In genomic region chr17:45073779-45074178, GRCm38 (mm10) we compare ENCODE assay signal across 13 mouse cellular contexts.
A peak's percentile ranks its signal among the peaks of the same experiment; 100 is the strongest.
DNase-seq lines count a peak whose midpoint lies in the region; ATAC-seq and TF ChIP-seq lines count a peak whose summit lies in the region.
"Had no signal": no experiment of that assay in that cellular context is flagged by ENCODE, and none has a peak within 500 bp of the region (broad histone marks: within the 10 kb centered on the region; RNA-seq: fewer than 3 reads in every experiment).

No protein-coding gene starts in this region.

- no peak for TF ChIP-seq POLR2A in cortical plate, adult 2 months (IDR thresholded peaks at IDR 0.05; ENCODE audit: extremely low read depth, insufficient read depth, low read length)

- no peaks in the 10 kb centered on the region for H3K36me3 ChIP-seq in intestine, postnatal 0 days (ENCODE audit: control insufficient read depth, insufficient read depth)
- no peaks in the 10 kb centered on the region for H3K36me3 ChIP-seq in intestine, embryonic 15.5 days
- no peaks in the 10 kb centered on the region for H3K36me3 ChIP-seq in midbrain, postnatal 0 days (ENCODE audit: insufficient read depth, low read length)
- H3K36me3 ChIP-seq in midbrain, embryonic 11.5 days (ENCODE audit: control insufficient read depth, insufficient read depth, low read length) = no peaks in the 10 kb centered on the region
- H3K36me3 ChIP-seq: limb, embryonic 10.5 days; lung, embryonic 15.5 days; midbrain, embryonic 10.5 days had no signal

- DNase-seq in midbrain, postnatal 0 days (ENCODE audit: low spot score) = no peak
- no peak for DNase-seq in midbrain, embryonic 11.5 days (ENCODE audit: low spot score, missing footprints)
- no peak for DNase-seq in neural tube, embryonic 10.5 days (ENCODE audit: extremely low spot score, low spot score)
- no peak for DNase-seq in layer of hippocampus, postnatal 10 days (ENCODE audit: low spot score in 2 of 2)
- DNase-seq: cerebellum, adult 11-12 months; heart, postnatal 36 days had no signal

- H3K4me2 ChIP-seq in intestine, postnatal 0 days (replicated peaks; ENCODE audit: low read depth) = no peak overlapping the region
- H3K4me2 ChIP-seq in intestine, embryonic 15.5 days (replicated peaks) = no peak overlapping the region
- H3K4me2 ChIP-seq in midbrain, postnatal 0 days (ENCODE audit: low read depth, low read length, poor library complexity, severe bottlenecking) = no peak overlapping the region
- no peak overlapping the region for H3K4me2 ChIP-seq in midbrain, embryonic 11.5 days
- H3K4me2 ChIP-seq: lung, embryonic 15.5 days had no signal

- WGBS in intestine, postnatal 0 days = 89% methylated on average over 3 of the region's 3 CpGs
- 89% methylated on average over 3 of the region's 3 CpGs for WGBS in intestine, embryonic 15.5 days
- WGBS in midbrain, postnatal 0 days = 87% methylated on average over 3 of the region's 3 CpGs
- 81% methylated on average over 3 of the region's 3 CpGs for WGBS in midbrain, embryonic 11.5 days

- no peaks in the 10 kb centered on the region for H3K27me3 ChIP-seq in intestine, postnatal 0 days (replicated peaks; ENCODE audit: control insufficient read depth, insufficient read depth, low read length)
- H3K27me3 ChIP-seq in intestine, embryonic 15.5 days (replicated peaks) = no peaks in the 10 kb centered on the region
- H3K27me3 ChIP-seq in midbrain, postnatal 0 days (ENCODE audit: insufficient read depth, low read length) = no peaks in the 10 kb centered on the region
- H3K27me3 ChIP-seq in midbrain, embryonic 11.5 days (ENCODE audit: control insufficient read depth, insufficient read depth, low read length) = no peaks in the 10 kb centered on the region
- H3K27me3 ChIP-seq: lung, embryonic 15.5 days had no signal

- H3K9me3 ChIP-seq in intestine, postnatal 0 days (ENCODE audit: control insufficient read depth) = no peaks in the 10 kb centered on the region
- no peaks in the 10 kb centered on the region for H3K9me3 ChIP-seq in intestine, embryonic 15.5 days
- H3K9me3 ChIP-seq in midbrain, postnatal 0 days (ENCODE audit: low read length) = no peaks in the 10 kb centered on the region
- H3K9me3 ChIP-seq in midbrain, embryonic 11.5 days (ENCODE audit: control insufficient read depth, low read length) = no peaks in the 10 kb centered on the region
- H3K9me3 ChIP-seq: limb, embryonic 10.5 days; lung, embryonic 15.5 days; midbrain, embryonic 10.5 days had no signal

- H3K4me1 ChIP-seq in intestine, postnatal 0 days (replicated peaks; ENCODE audit: control insufficient read depth, insufficient read depth, low read length) = no peaks in the 10 kb centered on the region
- no peaks in the 10 kb centered on the region for H3K4me1 ChIP-seq in intestine, embryonic 15.5 days (replicated peaks)
- H3K4me1 ChIP-seq in midbrain, postnatal 0 days (ENCODE audit: insufficient read depth, low read length) = no peaks in the 10 kb centered on the region
- no peaks in the 10 kb centered on the region for H3K4me1 ChIP-seq in midbrain, embryonic 11.5 days (ENCODE audit: control insufficient read depth, insufficient read depth, low read length)
- no peaks in the 10 kb centered on the region for H3K4me1 ChIP-seq in cortical plate, adult 2 months (ENCODE audit: control insufficient read depth, insufficient read depth, low read length)

- H3K27ac ChIP-seq in intestine, postnatal 0 days (ENCODE audit: low read depth, low read length) = no peak overlapping the region
- H3K27ac ChIP-seq in intestine, embryonic 15.5 days = no peak overlapping the region
- H3K27ac ChIP-seq in midbrain, postnatal 0 days (ENCODE audit: low read depth, low read length) = no peak overlapping the region
- no peak overlapping the region for H3K27ac ChIP-seq in midbrain, embryonic 11.5 days (ENCODE audit: low read depth, low read length)
- H3K27ac ChIP-seq in cortical plate, adult 2 months (ENCODE audit: insufficient read depth, low read length) = no peak overlapping the region
- H3K27ac ChIP-seq: limb, embryonic 10.5 days; lung, embryonic 15.5 days; midbrain, embryonic 10.5 days had no signal

- peak; percentile 40; the same call in 1 of the 2 replicates for TF ChIP-seq CTCF in intestine, postnatal 0 days (IDR thresholded peaks at IDR 0.05; ENCODE audit: low read depth)
- TF ChIP-seq CTCF in midbrain, postnatal 0 days (IDR thresholded peaks at IDR 0.05) = peak; percentile 34
- TF ChIP-seq CTCF in cortical plate, adult 2 months (IDR thresholded peaks at IDR 0.05; ENCODE audit: extremely low read depth, insufficient read depth, low read length) = 0 out of 2 replicates have a peak, but pooled peaks have one; percentile 2

- ATAC-seq in intestine, postnatal 0 days = no peak
- ATAC-seq in intestine, embryonic 15.5 days = no peak
- no peak for ATAC-seq in midbrain, postnatal 0 days (ENCODE audit: low FRiP score)
- ATAC-seq in midbrain, embryonic 11.5 days (ENCODE audit: low FRiP score) = no peak
- ATAC-seq: intestine, embryonic 16.5 days had no signal

- no peak overlapping the region for H3K9ac ChIP-seq in intestine, postnatal 0 days (ENCODE audit: low read depth, low read length)
- H3K9ac ChIP-seq in intestine, embryonic 15.5 days = no peak overlapping the region
- no peak overlapping the region for H3K9ac ChIP-seq in midbrain, postnatal 0 days (replicated peaks; ENCODE audit: low read length, poor library complexity, severe bottlenecking)
- no peak overlapping the region for H3K9ac ChIP-seq in midbrain, embryonic 11.5 days (ENCODE audit: low read length)
- H3K9ac ChIP-seq: lung, embryonic 15.5 days had no signal

- no peak overlapping the region for H3K4me3 ChIP-seq in intestine, postnatal 0 days (ENCODE audit: low read depth, low read length)
- H3K4me3 ChIP-seq in intestine, embryonic 15.5 days (replicated peaks) = no peak overlapping the region
- no peak overlapping the region for H3K4me3 ChIP-seq in midbrain, postnatal 0 days (ENCODE audit: low read depth, low read length)
- H3K4me3 ChIP-seq in midbrain, embryonic 11.5 days (ENCODE audit: low read depth, low read length) = no peak overlapping the region
- H3K4me3 ChIP-seq in cortical plate, adult 2 months (ENCODE audit: insufficient read depth, low read length) = no peak overlapping the region
- H3K4me3 ChIP-seq: limb, embryonic 10.5 days; lung, embryonic 15.5 days; midbrain, embryonic 10.5 days had no signal
